Mouse (Mus musculus) intestine, postnatal 0 days (tissue): ENCODE measurements around the gene Perp. TPM values are rescaled to one million over a fixed set of nuclear protein-coding genes. Genes with fewer than 3 reads are reported as not detected.

ENCODE experiments used
- ATAC-seq: fragments of 200-750 bp; cut with Nextera tagmentation; 2 replicates; pipeline ENCODE4 v1.8.0; 2017; ENCODE audit warnings: mild to moderate bottlenecking, moderate TSS enrichment, moderate library complexity
- H3K27ac ChIP-seq: fragments of 300-500 bp; sonication (generic); 2 replicates; pipeline ENCODE4 v1.5.1; 2014; ENCODE audit warnings: mild to moderate bottlenecking, low read depth, low read length, moderate library complexity
- H3K27me3 ChIP-seq: fragments of 300-500 bp; sonication (generic); replicated peaks from 2 replicates; pipeline ENCODE4 v1.6.1; 2014; ENCODE audit warnings: low read length, mixed read lengths; ENCODE audit not compliant: control insufficient read depth, insufficient read depth
- H3K36me3 ChIP-seq: fragments of 300-500 bp; sonication (generic); 2 replicates; pipeline ENCODE4 v1.6.1; 2014; ENCODE audit warnings: mild to moderate bottlenecking, moderate library complexity; ENCODE audit not compliant: control insufficient read depth, insufficient read depth
- H3K4me1 ChIP-seq: fragments of 300-500 bp; sonication (generic); replicated peaks from 2 replicates; pipeline ENCODE4 v1.6.1; 2014; ENCODE audit warnings: antibody characterized with exemption, low read length, mixed read lengths; ENCODE audit not compliant: control insufficient read depth, insufficient read depth
- H3K4me2 ChIP-seq: fragments of 300-500 bp; sonication (generic); replicated peaks from 2 replicates; pipeline ENCODE4 v1.6.1; 2014; ENCODE audit warnings: low read depth, mild to moderate bottlenecking, moderate library complexity
- H3K4me3 ChIP-seq: fragments of 300-500 bp; sonication (generic); 2 replicates; pipeline ENCODE4 v1.5.1; 2014; ENCODE audit warnings: low read depth, low read length
- H3K9ac ChIP-seq: fragments of 300-500 bp; sonication (generic); 2 replicates; pipeline ENCODE4 v1.6.1; 2014; ENCODE audit warnings: mild to moderate bottlenecking, low read depth, low read length
- H3K9me3 ChIP-seq: fragments of 300-500 bp; sonication (generic); 2 replicates; pipeline ENCODE4 v1.6.1; 2016; ENCODE audit warnings: mixed run types; ENCODE audit not compliant: control insufficient read depth
- CTCF ChIP-seq: sonication (generic); IDR thresholded peaks from 2 replicates; pipeline ENCODE4 v1.5.1; 2016; ENCODE audit warnings: low read depth, mild to moderate bottlenecking, control low read depth, antibody characterized with exemption, moderate library complexity
- WGBS: fragments of 180-500 bp; shearing (Covaris S2); extraction: QIAGEN DNeasy Blood & Tissue Kit; methylation state at CpG from one replicate; pipeline ENCODE4 v1.1.7; 2014; 5-methylcytosine and 5-hydroxymethylcytosine counted together
- polyA plus RNA-seq: library from polyadenylated mRNA; unstranded; fragments of >200 nt; fragmentation: Nextera tagmentation; extraction: Ambion mirVana; gene quantifications from 2 replicates; pipeline ENCODE4 v1.2.1, GENCODE M21; 2015

Perp gene
- polyA plus RNA-seq, 1 experiment from 2014 or later, result 223 TPM

DNA sequence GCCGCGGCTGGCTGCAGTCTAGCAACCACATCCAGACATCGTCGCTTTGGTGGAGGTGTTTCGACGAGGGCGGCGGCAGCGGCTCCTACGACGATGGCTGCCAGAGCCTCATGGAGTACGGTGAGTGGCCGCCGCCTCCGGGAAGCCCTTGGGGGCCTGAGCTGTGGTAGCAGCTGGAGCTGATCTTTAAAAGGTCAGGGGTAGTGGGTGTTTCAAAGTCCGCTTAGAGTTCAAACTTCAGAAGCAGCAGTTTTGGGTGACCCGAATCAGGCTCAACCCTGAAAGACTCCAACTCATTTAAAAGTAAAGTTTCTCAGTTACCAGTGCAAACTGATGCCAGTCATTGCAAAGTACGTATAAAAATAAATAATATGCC, 455 bp downstream of the Perp start:
- H3K4me3 ChIP-seq, result peak overlapping the region; percentile 62
- no peaks in the 10 kb centered on the region for H3K27me3 ChIP-seq
- peak overlapping the region; percentile 68 for H3K9ac ChIP-seq
- H3K9me3 ChIP-seq, result no peaks in the 10 kb centered on the region
- peak overlapping the region; percentile 95 for H3K27ac ChIP-seq
- no peaks in the 10 kb centered on the region for H3K36me3 ChIP-seq
- ATAC-seq, result peak; percentile 11
- no peaks in the 10 kb centered on the region for H3K4me1 ChIP-seq
- no peak for TF ChIP-seq CTCF
- peak overlapping the region; percentile 78 for H3K4me2 ChIP-seq
- WGBS, result 7% methylated on average over 18 of the region's 18 CpGs

DNA sequence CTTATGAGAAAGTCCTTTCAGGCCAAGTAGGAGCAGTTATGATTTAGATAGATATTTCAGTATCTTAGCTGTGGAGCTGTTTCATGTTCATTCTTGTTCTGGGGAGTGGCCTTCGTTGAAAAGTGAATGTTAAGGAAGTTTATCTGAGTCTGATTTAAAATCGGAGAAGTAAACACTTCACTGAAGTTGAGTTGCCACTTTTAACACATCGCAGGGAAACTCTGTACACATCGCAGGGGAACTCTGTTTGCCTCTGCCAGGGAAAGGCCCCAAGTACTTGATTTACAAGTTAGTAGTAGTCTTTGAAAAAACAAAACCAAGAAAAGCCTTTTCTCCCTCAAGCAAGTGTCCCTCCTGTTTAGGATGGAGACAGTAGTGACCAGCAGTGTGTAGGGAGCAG, 891 bp downstream of the Perp start:
- Histone ChIP-seq H3K9me3 (no peaks in the 10 kb centered on the region), H3K9ac (peak overlapping the region; percentile 68), H3K36me3 (no peaks in the 10 kb centered on the region), H3K27me3 (no peaks in the 10 kb centered on the region), H3K4me3 (peak overlapping the region; percentile 62), H3K4me2 (peak overlapping the region; percentile 78), H3K27ac (peak overlapping the region; percentile 95), H3K4me1 (no peaks in the 10 kb centered on the region)
- WGBS, result 19% methylated on average over 4 of the region's 4 CpGs
- TF ChIP-seq CTCF, result no peak
- ATAC-seq, result no peak

DNA sequence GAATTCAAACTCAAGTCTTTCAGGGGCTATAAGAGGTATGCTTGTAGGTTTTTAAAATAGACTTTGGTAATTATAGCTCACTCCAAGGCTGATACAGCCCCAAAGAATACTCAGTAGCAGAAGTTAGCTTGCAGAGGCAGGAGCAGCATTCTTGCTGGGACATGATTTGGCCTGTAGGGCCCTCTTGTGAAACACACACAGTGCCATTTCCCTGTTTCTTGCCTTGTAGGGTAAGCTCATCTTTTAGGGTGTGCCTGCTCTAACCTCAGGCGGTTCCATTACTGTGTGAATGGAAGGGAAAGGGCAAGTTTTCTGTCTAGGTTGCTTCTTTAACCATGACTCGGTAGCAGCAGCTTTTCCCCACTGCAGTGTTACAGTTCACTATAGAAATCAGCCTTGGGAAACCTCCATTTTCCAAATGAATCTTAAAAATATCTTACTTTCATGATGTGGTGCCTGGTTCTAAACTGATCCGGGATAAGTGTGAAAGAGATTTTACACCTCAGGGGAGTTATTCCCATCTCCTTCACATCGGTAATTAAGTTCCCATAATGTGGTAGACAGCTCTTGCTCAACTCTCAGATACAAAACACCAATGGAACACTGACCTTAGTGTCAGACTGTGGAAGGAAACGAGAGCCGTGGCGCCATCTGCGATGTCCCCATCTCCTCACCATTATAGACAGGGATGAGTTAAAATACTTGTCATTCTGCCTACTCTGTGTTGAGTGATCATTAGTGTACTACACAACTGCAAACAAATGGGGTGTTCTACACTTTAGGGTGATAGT, 1.8 kb downstream of the Perp start:
- Histone ChIP-seq H3K36me3 (no peaks in the 10 kb centered on the region), H3K9me3 (no peaks in the 10 kb centered on the region), H3K27ac (0 out of 2 replicates have a peak overlapping the region, but pooled peaks have one; percentile 11), H3K9ac (peak overlapping the region; percentile 68; the same call in 1 of the 2 replicates), H3K4me2 (peak overlapping the region; percentile 78), H3K27me3 (no peaks in the 10 kb centered on the region), H3K4me3 (peak overlapping the region; percentile 62), H3K4me1 (no peaks in the 10 kb centered on the region)
- ATAC-seq, result no peak
- 48% methylated on average over 8 of the region's 8 CpGs for WGBS
- peak; percentile 33 for TF ChIP-seq CTCF

DNA sequence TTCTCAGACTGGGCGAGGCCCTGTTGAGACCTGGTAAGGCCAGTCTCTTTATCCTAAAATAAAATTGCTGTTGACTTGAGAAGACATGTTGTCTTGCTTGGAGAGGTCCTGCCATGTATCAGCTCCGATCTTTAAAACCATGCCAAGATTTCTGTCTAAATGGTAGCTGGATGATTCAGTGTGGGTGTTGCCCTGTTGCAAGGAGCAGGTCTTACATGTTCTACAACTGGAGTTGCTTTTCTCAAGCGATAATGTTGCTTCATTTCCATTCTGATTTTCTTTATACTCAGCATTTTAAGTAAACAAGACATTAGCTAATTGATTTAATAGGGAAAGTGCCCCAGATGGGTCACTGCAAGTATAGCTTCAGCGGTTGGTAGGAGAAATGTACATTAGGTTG, 5.4 kb downstream of the Perp start:
- H3K4me1 ChIP-seq, result no peaks in the 10 kb centered on the region
- H3K9ac ChIP-seq, result no peak overlapping the region
- no peak overlapping the region for H3K27ac ChIP-seq
- no peaks in the 10 kb centered on the region for H3K27me3 ChIP-seq
- TF ChIP-seq CTCF, result no peak
- H3K4me3 ChIP-seq, result no peak overlapping the region
- WGBS, result 72% methylated on average over 4 of the region's 4 CpGs
- H3K36me3 ChIP-seq, result no peaks in the 10 kb centered on the region; the same call in 1 of the 2 replicates
- no peak overlapping the region for H3K4me2 ChIP-seq
- H3K9me3 ChIP-seq, result no peaks in the 10 kb centered on the region
- no peak for ATAC-seq

DNA sequence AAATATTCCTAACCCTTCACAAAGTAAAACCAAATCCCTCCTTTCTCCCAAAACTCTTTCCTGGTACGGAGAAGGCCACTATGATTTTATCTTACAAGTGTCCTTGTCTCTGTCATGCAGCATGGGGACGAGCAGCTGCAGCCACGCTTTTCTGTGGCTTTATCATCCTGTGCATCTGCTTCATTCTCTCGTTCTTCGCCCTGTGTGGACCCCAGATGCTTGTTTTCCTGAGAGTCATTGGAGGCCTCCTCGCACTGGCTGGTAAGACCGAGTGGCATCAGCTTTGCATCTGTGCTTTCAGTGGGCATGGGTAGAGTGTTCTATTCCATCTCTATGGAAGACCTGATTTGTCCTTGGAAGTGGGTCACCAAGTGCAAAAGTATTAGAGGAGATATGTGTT, 8.6 kb downstream of the Perp start:
- H3K4me2 ChIP-seq, result no peak overlapping the region
- no peaks in the 10 kb centered on the region; the same call in 1 of the 2 replicates for H3K36me3 ChIP-seq
- no peaks in the 10 kb centered on the region for H3K27me3 ChIP-seq
- ATAC-seq, result no peak
- TF ChIP-seq CTCF, result no peak
- H3K9ac ChIP-seq, result no peak overlapping the region
- 91% methylated on average over 7 of the region's 7 CpGs for WGBS
- no peaks in the 10 kb centered on the region for H3K9me3 ChIP-seq
- H3K4me1 ChIP-seq, result 0 out of 2 replicates have a peak, but pooled peaks cover 4% of the 10 kb centered on the region
- H3K27ac ChIP-seq, result no peak overlapping the region
- no peak overlapping the region for H3K4me3 ChIP-seq

DNA sequence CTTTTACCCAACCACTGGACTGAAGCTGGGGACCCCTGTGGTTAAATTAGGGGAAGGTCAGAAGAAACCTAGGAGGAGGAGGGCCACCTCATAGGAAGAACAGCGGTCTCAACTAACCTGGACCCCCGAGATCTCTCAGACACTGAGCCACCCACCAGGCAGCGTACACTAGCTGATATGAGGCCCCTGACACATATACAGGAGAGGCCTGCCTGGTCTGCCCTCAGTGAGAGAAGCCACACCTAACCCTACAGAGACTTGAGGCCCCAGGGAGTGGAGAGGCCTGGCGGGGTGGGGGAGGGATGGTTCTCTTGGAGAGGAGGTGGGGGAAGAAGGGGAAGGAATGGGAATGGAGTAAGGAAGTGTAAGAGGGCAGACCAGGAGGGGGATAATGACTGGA, 12.4 kb downstream of the Perp start:
- H3K4me2 ChIP-seq, result no peak overlapping the region
- no peaks in the 10 kb centered on the region for H3K9me3 ChIP-seq
- no peak overlapping the region; the same call in 1 of the 2 replicates for H3K27ac ChIP-seq
- no peak overlapping the region for H3K9ac ChIP-seq
- ATAC-seq, result no peak
- no peaks in the 10 kb centered on the region for H3K27me3 ChIP-seq
- 0 out of 2 replicates have a peak, but pooled peaks cover 7% of the 10 kb centered on the region for H3K4me1 ChIP-seq
- no peak for TF ChIP-seq CTCF
- no peaks in the 10 kb centered on the region; the same call in 1 of the 2 replicates for H3K36me3 ChIP-seq
- no peak overlapping the region for H3K4me3 ChIP-seq
- 64% methylated on average over 4 of the region's 4 CpGs for WGBS
